ENCODE assay signal across 8 mouse cellular contexts in genomic region chr14:55438193-55438784, GRCm38 (mm10). TPM values are rescaled to one million over a fixed set of nuclear protein-coding genes. Genes with fewer than 3 reads are reported as not detected.
DNase-seq lines count a peak whose midpoint lies in the region; ATAC-seq and TF ChIP-seq lines count a peak whose summit lies in the region.

No protein-coding gene starts in this region.

- no peaks in the 10 kb centered on the region for H3K27me3 ChIP-seq in spleen, adult 2 months (ENCODE audit: control insufficient read depth, insufficient read depth, low read length)

- H3K9me3 ChIP-seq in ES-E14 (ENCODE audit: control insufficient read depth, insufficient read depth, low read depth, low read length) = no peaks in the 10 kb centered on the region

- in situ Hi-C loops in ES-E14 (cut with MboI; ENCODE audit: low sequenced_read_pairs in 2 of 2, unreplicated experiment in 2 of 2) = loop anchor here (10.0 to 25.0 kb wide), 2 partner anchors 176 to 313 kb away; no protein-coding TSS in a partner anchor

- no peak for TF ChIP-seq POLR2A in spleen, adult 2 months (IDR thresholded peaks at IDR 0.05; ENCODE audit: low read depth, low read length)

- no peaks in the 10 kb centered on the region for H3K36me3 ChIP-seq in ES-E14 (ENCODE audit: control insufficient read depth, insufficient read depth, low read length, poor library complexity, severe bottlenecking)
- no peaks in the 10 kb centered on the region for H3K36me3 ChIP-seq in spleen, adult 2 months (ENCODE audit: control insufficient read depth, insufficient read depth, low read length)

- no peaks in the 10 kb centered on the region for H3K4me1 ChIP-seq in ES-E14 (ENCODE audit: control insufficient read depth in 2 of 2, insufficient read depth in 2 of 2, low read length in 2 of 2, poor library complexity in 1 of 2)
- no peaks in the 10 kb centered on the region for H3K4me1 ChIP-seq in spleen, adult 2 months (ENCODE audit: control insufficient read depth, insufficient read depth, insufficient read length)

- H3K27ac ChIP-seq in ES-E14 (ENCODE audit: insufficient read depth, low read depth, low read length, poor library complexity, severe bottlenecking) = no peak overlapping the region
- no peak overlapping the region for H3K27ac ChIP-seq in spleen, adult 2 months (ENCODE audit: insufficient read depth, low read length)

- WGBS in spleen, adult 2 months = 29% methylated on average over 6 of the region's 6 CpGs

- no peak overlapping the region for H3K9ac ChIP-seq in ES-E14 (ENCODE audit: insufficient read depth, low read depth, low read length, poor library complexity, severe bottlenecking)

- H3K4me3 ChIP-seq in ES-E14 (ENCODE audit: insufficient read depth in 1 of 2, low read depth in 1 of 2, low read length in 2 of 2, poor library complexity in 1 of 2, severe bottlenecking in 1 of 2) = no peak overlapping the region
- H3K4me3 ChIP-seq in spleen, adult 2 months (ENCODE audit: extremely low read depth, insufficient read depth, insufficient read length) = no peak overlapping the region

- DNase-seq in CD4-positive, CD25-positive, alpha-beta regulatory T cell, adult 2 months (ENCODE audit: low read depth, low spot score) = peak; percentile 72
- peak; percentile 59 for DNase-seq in ES-E14 (ENCODE audit: low read depth, low spot score)
- peak; percentile 35 to 47 for DNase-seq in frontal cortex, postnatal 36 days (ENCODE audit: low spot score in 2 of 2)
- DNase-seq in kidney, postnatal 36 days = peak; percentile 33 to 83
- peak; percentile 75 for DNase-seq in lung, postnatal 14 days
- peak; percentile 11 to 47 for DNase-seq in spleen, adult 2 months (ENCODE audit: low read depth in 1 of 2, low spot score in 2 of 2)

- TF ChIP-seq CTCF in spleen, adult 2 months (IDR thresholded peaks at IDR 0.05; ENCODE audit: extremely low read depth, insufficient read depth, insufficient read length, insufficient replicate concordance) = peak; percentile 60; the same call in 1 of the 2 replicates

- ATAC-seq in CD4-positive, CD25-positive, alpha-beta regulatory T cell, adult 4 months = no peak
- peak; percentile 45; the same call in 1 of the 2 replicates for ATAC-seq in cerebellum, adult (ENCODE audit: insufficient number of reproducible peaks, low FRiP score, low TSS enrichment)

TF ChIP-seq in ES-E14, 5 proteins besides CTCF, POLR2A, EP300 and RAD21:
- TF ChIP-seq ZNF384 (IDR thresholded peaks at IDR 0.05; ENCODE audit: low read depth, low read length) = peak; percentile 51; the same call in 1 of the 2 replicates
- TF ChIP-seq HCFC1 (IDR thresholded peaks at IDR 0.05; ENCODE audit: borderline replicate concordance, insufficient read depth, low read length) = no peak
- TF ChIP-seq ZC3H11A (IDR thresholded peaks at IDR 0.05; ENCODE audit: borderline replicate concordance, low read depth, low read length) = peak; percentile 99
- TF ChIP-seq CHD2 (IDR thresholded peaks at IDR 0.05; ENCODE audit: low read depth, low read length) = no peak
- no peak for TF ChIP-seq MAFK (IDR thresholded peaks at IDR 0.05; ENCODE audit: insufficient read depth, low read depth, low read length)

RNA-seq across cellular contexts. Expression of gene Dhrs4, which starts 40.3 kb away (rescaled TPM):
- polyA plus RNA-seq in CD4-positive, CD25-positive, alpha-beta regulatory T cell, adult 4 months (2017; shearing (Covaris generic)) = 10 to 100 TPM; 41.9 to 49.5 TPM
- total RNA-seq in ES-E14 (2012; rRNA removed) = 14.6 and 14.9 TPM in 2 replicates
- polyA plus RNA-seq in spleen, adult 2 months (2012; rRNA removed) = 18.5 and 21.0 TPM in 2 replicates

RNA-seq across cellular contexts. Expression of gene Carmil3, which starts 52.2 kb away (rescaled TPM):
- polyA plus RNA-seq in CD4-positive, CD25-positive, alpha-beta regulatory T cell, adult 4 months (2017; shearing (Covaris generic)) = not detected
- total RNA-seq in ES-E14 (2012; rRNA removed) = 0.58 and 1.1 TPM in 2 replicates
- polyA plus RNA-seq in spleen, adult 2 months (2012; rRNA removed) = 4.5 and 4.8 TPM in 2 replicates
